ENCODE assay signal across 19 mouse cellular contexts in genomic region chr11:19961088-19961487, GRCm38 (mm10). TPM values are rescaled to one million over a fixed set of nuclear protein-coding genes. Genes with fewer than 3 reads are reported as not detected.
DNase-seq lines count a peak whose midpoint lies in the region; ATAC-seq and TF ChIP-seq lines count a peak whose summit lies in the region.
"Had no signal": no experiment of that assay in that cellular context is flagged by ENCODE, and none has a peak within 500 bp of the region (broad histone marks: within the 10 kb centered on the region; RNA-seq: fewer than 3 reads in every experiment).

No protein-coding gene starts in this region.

- no peak for ATAC-seq in lung, postnatal 0 days
- ATAC-seq in embryonic facial prominence, embryonic 15.5 days (ENCODE audit: insufficient number of reproducible peaks, low FRiP score, low TSS enrichment, low read depth) = no peak
- ATAC-seq in stomach, embryonic 16.5 days (ENCODE audit: insufficient read depth, low FRiP score) = no peak
- no peak for ATAC-seq in activated CD4-positive, CD25-positive, alpha-beta regulatory T cell, adult 4 months
- ATAC-seq: intestine, embryonic 15.5 days had no signal

- peaks cover 60% of the 10 kb centered on the region for H3K4me1 ChIP-seq in cerebellum, adult 2 months (ENCODE audit: control insufficient read depth, insufficient read depth, low read length)
- H3K4me1 ChIP-seq in lung, postnatal 0 days (ENCODE audit: insufficient read depth, low read depth, low read length) = peaks cover 30% of the 10 kb centered on the region; the same call in 1 of the 2 replicates
- H3K4me1 ChIP-seq in embryonic facial prominence, embryonic 15.5 days = peaks cover 61% of the 10 kb centered on the region
- peaks cover 59% of the 10 kb centered on the region for H3K4me1 ChIP-seq in stomach, embryonic 16.5 days (ENCODE audit: control insufficient read depth, insufficient read depth, low read length)

- peak overlapping the region; percentile 76; the same call in 1 of the 2 replicates for H3K27ac ChIP-seq in cerebellum, adult 2 months (ENCODE audit: insufficient read depth, low read length)
- H3K27ac ChIP-seq in lung, postnatal 0 days (ENCODE audit: low read length) = no peak overlapping the region
- H3K27ac ChIP-seq in embryonic facial prominence, embryonic 15.5 days (replicated peaks) = 0 out of 2 replicates have a peak overlapping the region, but pooled peaks have one; percentile 66
- H3K27ac ChIP-seq in stomach, embryonic 16.5 days (ENCODE audit: low read length) = peak overlapping the region; percentile 18; the same call in 1 of the 2 replicates
- H3K27ac ChIP-seq: forebrain, embryonic 10.5 days; heart, embryonic 10.5 days; hindbrain, embryonic 13.5 days; intestine, embryonic 15.5 days; kidney, postnatal 0 days; left cerebral cortex, adult 2 months; limb, embryonic 12.5 days had no signal

- TF ChIP-seq EP300 in lung, postnatal 0 days (IDR thresholded peaks at IDR 0.05) = no peak

- no peak for DNase-seq in cerebellum, adult 2 months
- DNase-seq in cerebellum, postnatal 10 days = no peak
- peak; percentile 52 for DNase-seq in lung, postnatal 0 days (ENCODE audit: low spot score)
- no peak for DNase-seq in lung, postnatal 4 days
- DNase-seq in ovary, adult 18-20 months (ENCODE audit: low spot score) = no peak
- DNase-seq: gastrocnemius, postnatal 10 days; heart, postnatal 14 days; thymus, postnatal 14 days had no signal

- no peaks in the 10 kb centered on the region for H3K9me3 ChIP-seq in lung, postnatal 0 days (ENCODE audit: low read length)
- H3K9me3 ChIP-seq in embryonic facial prominence, embryonic 15.5 days (replicated peaks) = no peaks in the 10 kb centered on the region
- no peaks in the 10 kb centered on the region for H3K9me3 ChIP-seq in stomach, embryonic 16.5 days (replicated peaks; ENCODE audit: control insufficient read depth, low read length)
- H3K9me3 ChIP-seq: forebrain, embryonic 10.5 days; heart, embryonic 10.5 days; hindbrain, embryonic 13.5 days; intestine, embryonic 15.5 days; limb, embryonic 12.5 days; stomach, embryonic 15.5 days had no signal

- no peak overlapping the region for H3K9ac ChIP-seq in lung, postnatal 0 days (replicated peaks; ENCODE audit: low read depth)
- no peak overlapping the region for H3K9ac ChIP-seq in embryonic facial prominence, embryonic 15.5 days
- no peak overlapping the region for H3K9ac ChIP-seq in stomach, embryonic 16.5 days (ENCODE audit: low read length)
- H3K9ac ChIP-seq: hindbrain, embryonic 13.5 days; intestine, embryonic 15.5 days; limb, embryonic 12.5 days; stomach, embryonic 15.5 days had no signal

- H3K36me3 ChIP-seq in lung, postnatal 0 days (ENCODE audit: insufficient read depth, low read length) = no peaks in the 10 kb centered on the region
- H3K36me3 ChIP-seq in embryonic facial prominence, embryonic 15.5 days = no peaks in the 10 kb centered on the region
- no peaks in the 10 kb centered on the region for H3K36me3 ChIP-seq in stomach, embryonic 16.5 days (ENCODE audit: control insufficient read depth, insufficient read depth, low read length)
- H3K36me3 ChIP-seq: heart, embryonic 10.5 days; hindbrain, embryonic 13.5 days; intestine, embryonic 15.5 days; stomach, embryonic 15.5 days had no signal

- H3K27me3 ChIP-seq in cerebellum, adult 2 months (ENCODE audit: control insufficient read depth, insufficient read depth, low read length) = no peaks in the 10 kb centered on the region
- H3K27me3 ChIP-seq in lung, postnatal 0 days (replicated peaks; ENCODE audit: insufficient read depth, low read length) = no peaks in the 10 kb centered on the region
- no peaks in the 10 kb centered on the region for H3K27me3 ChIP-seq in embryonic facial prominence, embryonic 15.5 days
- H3K27me3 ChIP-seq in stomach, embryonic 16.5 days (ENCODE audit: control insufficient read depth, insufficient read depth, low read length) = no peaks in the 10 kb centered on the region
- H3K27me3 ChIP-seq: hindbrain, embryonic 13.5 days; intestine, embryonic 15.5 days; limb, embryonic 12.5 days; stomach, embryonic 15.5 days had no signal

- 54% methylated on average over 6 of the region's 6 CpGs for WGBS in cerebellum, adult 2 months
- 59% methylated on average over 6 of the region's 6 CpGs for WGBS in lung, postnatal 0 days
- WGBS in embryonic facial prominence, embryonic 15.5 days = 65% methylated on average over 6 of the region's 6 CpGs
- 84% methylated on average over 6 of the region's 6 CpGs for WGBS in stomach, embryonic 16.5 days

- TF ChIP-seq CTCF in cerebellum, adult 2 months (IDR thresholded peaks at IDR 0.05; ENCODE audit: borderline replicate concordance, insufficient read depth, low read depth, low read length) = no peak
- no peak for TF ChIP-seq CTCF in lung, postnatal 0 days (IDR thresholded peaks at IDR 0.05)

- no peak overlapping the region for H3K4me3 ChIP-seq in cerebellum, adult 2 months (replicated peaks; ENCODE audit: insufficient read depth, low read depth, low read length)
- no peak overlapping the region for H3K4me3 ChIP-seq in lung, postnatal 0 days (ENCODE audit: low read depth, low read length)
- H3K4me3 ChIP-seq in embryonic facial prominence, embryonic 15.5 days (replicated peaks) = no peak overlapping the region
- no peak overlapping the region for H3K4me3 ChIP-seq in stomach, embryonic 16.5 days (replicated peaks; ENCODE audit: low read length)
- H3K4me3 ChIP-seq: forebrain, embryonic 10.5 days; heart, embryonic 10.5 days; hindbrain, embryonic 13.5 days; intestine, embryonic 15.5 days; left cerebral cortex, adult 2 months; limb, embryonic 12.5 days; stomach, embryonic 15.5 days had no signal

- H3K4me2 ChIP-seq in lung, postnatal 0 days (replicated peaks; ENCODE audit: low read depth, low read length) = no peak overlapping the region
- H3K4me2 ChIP-seq in embryonic facial prominence, embryonic 15.5 days (replicated peaks) = no peak overlapping the region
- no peak overlapping the region for H3K4me2 ChIP-seq in stomach, embryonic 16.5 days (ENCODE audit: low read depth, low read length)
- H3K4me2 ChIP-seq: hindbrain, embryonic 13.5 days; intestine, embryonic 15.5 days; limb, embryonic 12.5 days; stomach, embryonic 15.5 days had no signal

- no peak for TF ChIP-seq POLR2A in cerebellum, adult 2 months (IDR thresholded peaks at IDR 0.05; ENCODE audit: borderline replicate concordance, insufficient read depth, low read length)

RNA-seq across cellular contexts. Expression of gene Spred2, which starts 36.9 kb away (rescaled TPM):
- 40.3 and 40.6 TPM in 2 replicates for polyA plus RNA-seq in cerebellum, adult 2 months (2012; rRNA removed)
- polyA plus RNA-seq in lung, postnatal 0 days (2015; fragmentation: Nextera tagmentation; extraction: Ambion mirVana) = 3.9 and 4.9 TPM in 2 replicates
- 8.5 and 9.7 TPM in 2 replicates for polyA plus RNA-seq in embryonic facial prominence, embryonic 15.5 days (2015; fragmentation: Nextera tagmentation; extraction: Ambion mirVana)
- polyA plus RNA-seq in stomach, embryonic 16.5 days (2015; fragmentation: Nextera tagmentation; extraction: Ambion mirVana) = 5.0 TPM in 2 replicates
- polyA plus RNA-seq in activated CD4-positive, CD25-positive, alpha-beta regulatory T cell, adult 4 months (2017; shearing (Covaris generic)) = 1 to 10 TPM; 2.1 to 3.4 TPM
